Mouse (Mus musculus) v-Abl transformed pro-B cells (cell line): ENCODE results near the gene Fat3.

Source experiments
- in situ Hi-C, 2 experiments: fragments of 400-800 bp; cut with MboI; formaldehyde crosslinking; loops; one replicate each; pipeline ENCODE4 v1.15.1; 2025; ENCODE audit not compliant: unreplicated experiment in 2 of 2

The Fat3 gene

DNA sequence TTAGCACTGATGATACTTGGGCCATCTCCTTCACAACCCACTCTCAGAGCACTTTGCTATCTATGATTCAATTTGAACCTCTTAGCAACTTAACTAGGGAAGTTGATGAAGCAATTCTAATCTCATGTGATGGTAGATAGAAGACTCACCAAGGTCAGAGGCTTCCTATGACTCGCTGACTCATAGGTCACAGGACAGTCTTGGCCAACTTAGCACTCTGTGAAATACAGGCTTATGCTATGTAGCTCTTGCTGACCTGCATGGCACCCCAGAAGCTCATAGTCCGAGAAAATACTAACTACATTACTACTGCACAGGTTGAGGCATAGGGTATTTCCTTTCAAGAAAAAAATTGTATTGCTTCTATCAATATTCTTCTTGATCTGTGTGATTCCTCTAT is 454.4 kb downstream of the Fat3 start:
- in situ Hi-C loops, result no loop called here

DNA sequence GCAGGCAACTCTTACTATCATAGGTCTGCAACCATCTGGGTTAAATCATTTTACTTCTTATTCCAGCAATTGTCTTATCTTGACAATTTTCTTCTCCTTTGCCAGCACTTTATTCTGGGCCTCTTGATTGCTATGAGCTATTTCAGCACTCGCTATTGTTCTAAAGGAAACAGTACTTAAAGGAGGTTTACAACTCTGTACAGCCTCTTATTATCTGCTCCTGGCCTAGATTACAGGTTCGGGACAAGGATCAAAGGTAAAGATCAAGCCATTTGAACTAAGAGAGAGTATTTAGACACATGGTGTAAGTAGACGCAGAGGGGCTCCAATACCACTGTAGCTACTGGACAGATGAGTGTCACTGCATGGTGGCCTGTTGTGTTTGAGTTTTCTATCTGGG is 463.7 kb downstream of the Fat3 start:
- in situ Hi-C loops, result no loop called here

DNA sequence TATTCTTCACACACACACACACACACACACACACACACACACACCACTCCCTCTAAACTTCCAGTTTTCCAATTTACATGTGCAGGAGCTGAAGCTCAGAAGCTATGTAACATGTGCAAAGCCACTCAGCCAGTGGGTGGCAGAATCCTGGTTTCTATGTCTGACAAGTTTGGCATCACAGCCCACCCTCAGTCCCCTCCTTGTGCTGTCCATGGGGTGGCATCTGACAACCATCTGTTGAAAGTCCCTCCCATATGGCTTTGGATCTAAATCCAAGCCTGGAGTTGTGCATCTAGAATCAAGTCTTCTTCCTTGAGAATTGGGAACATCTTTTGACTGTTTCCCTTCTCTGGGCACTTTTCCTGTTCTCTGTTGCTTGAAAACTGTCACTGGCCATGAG is 464.7 kb downstream of the Fat3 start:
- in situ Hi-C loops, result no loop called here

DNA sequence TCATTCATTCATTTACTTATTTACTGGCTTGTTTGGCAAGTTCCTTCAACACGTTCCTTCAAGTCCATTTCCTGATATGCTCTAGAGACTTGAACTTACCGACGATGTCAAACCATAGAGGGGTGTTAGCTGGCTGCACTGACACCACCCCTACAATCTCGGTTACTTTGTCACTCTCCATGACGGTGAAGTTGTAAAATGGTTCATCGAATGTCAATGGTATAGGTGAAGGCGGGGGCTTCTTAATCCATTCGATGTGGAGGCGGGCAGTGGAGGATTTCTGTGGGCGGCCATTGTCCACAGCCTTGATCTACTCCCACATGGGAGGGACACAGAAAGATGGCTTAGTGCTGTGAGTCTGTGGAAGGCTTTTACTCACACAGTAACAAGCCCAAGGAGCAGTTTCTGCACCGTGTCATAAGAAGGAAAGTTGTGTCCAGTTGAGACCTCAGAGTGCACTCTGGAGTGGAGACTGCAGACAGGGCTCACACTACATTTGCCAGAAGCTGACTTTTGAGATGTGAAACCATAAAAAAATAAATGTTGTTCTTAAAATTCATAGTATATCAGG is 471.3 kb downstream of the Fat3 start:
- in situ Hi-C loops, result no loop called here

DNA sequence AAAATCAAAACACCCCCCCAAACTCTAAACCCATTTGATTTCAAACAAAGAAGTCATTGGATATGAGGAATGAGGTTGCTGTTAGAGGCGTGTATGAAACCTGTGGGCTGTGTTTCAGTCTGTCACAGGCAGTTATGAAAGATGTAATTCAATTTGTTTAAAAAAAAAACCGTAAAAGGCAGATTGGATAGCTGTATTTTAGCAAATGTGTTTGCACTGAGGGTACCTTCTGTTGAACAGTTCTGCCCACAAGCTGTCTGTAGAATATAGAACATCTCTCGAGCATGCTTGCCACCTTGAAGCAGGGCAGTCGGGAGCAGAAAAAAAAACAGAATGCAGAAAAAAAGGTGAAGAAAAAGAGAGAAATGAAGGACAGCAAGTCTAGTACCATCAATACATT is 472.0 kb downstream of the Fat3 start:
- in situ Hi-C loops, result no loop called here

DNA sequence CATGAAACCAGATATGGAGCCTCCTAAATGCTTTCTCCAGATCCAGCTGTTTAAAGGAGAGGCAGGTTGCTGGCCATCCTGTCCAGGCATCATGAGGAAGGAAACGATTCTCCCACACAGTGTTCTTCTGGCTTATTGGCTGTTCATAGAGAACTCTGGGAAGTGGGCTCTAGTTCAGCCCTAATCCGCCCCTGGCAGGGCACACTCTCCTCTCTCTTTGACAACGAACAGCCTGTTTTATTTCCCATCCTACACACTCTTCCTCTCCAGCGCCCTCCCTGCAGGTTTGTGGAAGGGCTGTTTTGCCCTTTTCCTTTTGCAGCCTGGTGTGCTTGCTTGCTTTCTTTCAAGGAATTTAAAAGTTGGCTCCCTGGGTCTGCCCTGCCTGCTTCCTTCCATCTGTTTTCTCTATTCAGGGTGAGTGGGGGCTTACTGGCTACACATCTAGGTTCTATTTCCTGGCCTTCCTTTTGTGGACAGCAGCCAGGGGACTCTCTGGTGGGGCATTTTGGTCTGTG is 472.6 kb downstream of the Fat3 start:
- in situ Hi-C loops, result no loop called here

DNA sequence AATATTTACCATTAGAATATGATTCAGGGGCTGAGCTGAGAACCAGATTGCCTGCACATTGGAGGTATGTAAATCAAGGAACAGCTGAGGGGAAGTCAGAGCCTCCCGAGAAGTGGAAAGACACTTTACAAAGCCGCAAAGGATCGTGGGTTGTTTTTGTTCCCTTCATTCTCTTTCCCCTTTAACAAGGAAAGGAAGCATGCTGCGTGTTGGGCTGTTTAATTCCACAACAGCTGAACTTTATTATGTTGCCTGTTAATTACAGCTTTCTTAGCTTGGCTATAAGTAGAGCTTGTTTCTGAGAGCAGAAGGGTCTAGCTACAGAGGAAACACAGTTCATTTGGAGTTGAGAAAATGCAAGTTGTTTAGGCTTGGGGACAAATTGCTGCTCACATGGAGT is 475.0 kb downstream of the Fat3 start:
- in situ Hi-C loops, result no loop called here

DNA sequence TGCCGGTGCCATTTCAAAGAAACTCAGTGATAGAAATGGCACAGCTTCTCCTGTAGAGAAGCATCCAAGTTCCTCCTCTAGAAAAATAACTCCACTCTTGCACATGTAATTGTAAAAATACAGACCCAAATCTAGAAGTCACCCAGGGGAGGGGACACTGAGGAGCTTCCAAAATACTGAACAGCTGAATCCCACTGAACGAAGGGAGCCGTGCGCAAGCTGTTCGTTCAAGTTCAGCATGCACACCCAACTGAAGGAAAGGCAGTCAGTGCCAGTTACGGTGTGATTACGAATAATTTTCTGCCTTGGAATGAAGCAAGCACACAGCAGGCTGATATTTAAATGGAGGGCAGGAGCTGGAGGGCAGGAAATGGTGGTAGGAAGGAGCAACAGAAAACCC is 476.4 kb downstream of the Fat3 start:
- in situ Hi-C loops, result no loop called here

DNA sequence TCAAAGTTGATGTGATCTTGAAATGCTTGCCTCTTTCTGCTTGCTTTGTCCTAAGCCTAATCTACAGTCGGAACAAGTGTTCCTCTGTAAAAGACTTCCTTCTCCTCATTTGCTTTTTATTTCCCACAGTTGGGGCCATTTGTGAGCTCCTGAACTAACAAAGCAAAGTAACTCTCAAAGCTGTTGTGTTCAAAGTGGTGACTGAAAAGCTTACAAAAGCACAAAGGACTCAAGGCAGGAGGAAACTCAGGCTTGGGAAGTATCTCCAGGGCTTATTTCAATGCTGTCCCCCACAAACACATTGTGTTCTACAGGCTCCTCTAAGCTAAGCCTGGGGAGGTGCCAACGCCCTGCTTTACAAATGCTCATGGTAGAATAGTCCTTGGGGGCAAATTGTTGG is 487.0 kb downstream of the Fat3 start:
- in situ Hi-C loops, result no loop called here

DNA sequence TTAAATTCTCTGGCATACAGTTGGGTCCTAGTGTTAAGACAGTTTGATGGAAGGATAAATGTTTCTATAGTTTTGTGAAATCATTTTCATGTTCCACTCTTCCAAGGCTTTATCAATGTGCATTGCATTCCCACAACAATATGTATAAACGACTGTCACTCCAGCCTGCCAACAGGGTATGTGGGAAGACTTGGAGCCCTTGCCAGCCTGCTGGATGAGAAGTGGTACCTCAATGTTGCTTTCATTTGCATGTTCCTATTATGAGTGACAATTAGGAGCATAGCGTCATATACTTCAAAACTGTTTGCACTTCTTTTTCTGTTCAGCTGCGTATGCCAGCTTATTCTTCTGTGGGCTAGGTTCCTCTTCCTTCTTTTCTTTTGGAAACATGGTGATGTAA is 489.7 kb downstream of the Fat3 start:
- in situ Hi-C loops, result no loop called here

DNA sequence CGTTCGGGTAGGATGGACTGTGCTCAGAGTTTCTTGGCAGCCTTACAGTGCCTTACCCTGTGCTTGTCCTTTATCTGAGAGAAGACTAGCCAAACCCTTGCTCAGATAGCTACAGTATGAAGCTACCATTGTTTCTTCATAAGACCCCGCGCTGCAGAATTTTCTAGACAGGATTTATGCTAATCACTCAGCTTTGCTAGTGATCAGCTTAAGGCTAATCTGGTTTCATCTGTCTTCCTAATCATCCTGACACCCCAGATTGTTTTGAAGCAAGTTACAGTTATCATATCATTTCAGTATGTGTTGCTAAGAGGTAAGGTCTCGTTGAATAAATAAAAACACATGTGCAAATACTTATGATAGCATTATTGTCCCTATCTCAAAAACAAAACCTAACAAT is 493.6 kb downstream of the Fat3 start:
- in situ Hi-C loops, result no loop called here

DNA sequence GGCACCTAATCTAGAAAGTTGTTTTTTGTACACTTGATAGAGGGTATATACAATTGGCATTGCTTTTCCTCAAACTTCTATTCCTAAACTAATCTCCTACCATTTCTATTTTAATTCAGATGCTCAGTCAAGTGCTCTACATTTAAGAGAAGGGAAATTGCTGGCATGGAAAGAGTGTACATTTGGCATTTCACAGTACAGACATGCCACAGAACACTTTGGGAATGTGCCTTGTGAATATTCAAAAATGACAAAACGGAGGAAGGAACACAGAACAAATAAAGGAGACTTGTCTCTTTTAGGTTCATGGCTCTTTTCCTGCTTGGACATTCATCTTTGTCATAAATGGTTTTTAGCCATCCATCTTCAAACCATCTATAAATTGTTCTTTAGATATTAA is 498.1 kb downstream of the Fat3 start:
- in situ Hi-C loops, result no loop called here

DNA sequence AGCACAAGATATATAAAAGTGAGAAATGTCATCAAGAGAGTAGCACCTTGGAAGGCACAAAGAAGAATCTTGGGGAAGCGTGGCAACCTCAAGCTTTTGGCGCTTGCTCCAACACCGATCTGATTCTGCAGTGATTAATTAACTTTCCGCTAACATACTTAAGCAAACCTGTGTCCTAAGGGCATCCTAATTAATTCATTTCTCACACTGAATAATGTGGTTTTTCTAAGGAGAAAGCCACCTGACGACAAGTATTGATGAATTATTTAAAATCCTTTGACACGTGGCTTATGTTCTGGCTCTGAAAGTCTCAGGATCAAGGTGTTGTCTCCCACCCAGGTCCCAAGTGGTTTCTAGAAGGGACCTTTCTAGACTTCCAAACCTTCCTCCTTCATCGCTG is 506.3 kb downstream of the Fat3 start:
- in situ Hi-C loops, result no loop called here

DNA sequence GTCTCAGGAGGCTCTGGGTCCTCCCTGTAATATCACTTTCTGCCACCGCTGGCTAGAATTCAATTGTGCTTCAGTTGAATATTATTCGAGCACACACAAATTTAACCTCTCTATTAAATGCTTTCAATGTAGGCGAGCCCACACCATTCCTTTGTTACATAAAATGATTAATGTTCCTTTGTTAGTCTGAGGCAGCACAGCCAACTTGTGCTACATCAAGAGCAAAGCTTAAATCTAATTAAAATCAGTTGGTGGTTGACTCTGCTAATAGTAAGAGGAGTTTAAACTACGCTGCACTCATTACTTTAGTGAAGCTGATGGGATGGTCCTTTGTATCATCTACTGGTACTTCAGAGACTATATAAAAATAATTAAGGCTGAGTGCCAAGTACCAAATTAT is 506.9 kb downstream of the Fat3 start:
- in situ Hi-C loops, result no loop called here

DNA sequence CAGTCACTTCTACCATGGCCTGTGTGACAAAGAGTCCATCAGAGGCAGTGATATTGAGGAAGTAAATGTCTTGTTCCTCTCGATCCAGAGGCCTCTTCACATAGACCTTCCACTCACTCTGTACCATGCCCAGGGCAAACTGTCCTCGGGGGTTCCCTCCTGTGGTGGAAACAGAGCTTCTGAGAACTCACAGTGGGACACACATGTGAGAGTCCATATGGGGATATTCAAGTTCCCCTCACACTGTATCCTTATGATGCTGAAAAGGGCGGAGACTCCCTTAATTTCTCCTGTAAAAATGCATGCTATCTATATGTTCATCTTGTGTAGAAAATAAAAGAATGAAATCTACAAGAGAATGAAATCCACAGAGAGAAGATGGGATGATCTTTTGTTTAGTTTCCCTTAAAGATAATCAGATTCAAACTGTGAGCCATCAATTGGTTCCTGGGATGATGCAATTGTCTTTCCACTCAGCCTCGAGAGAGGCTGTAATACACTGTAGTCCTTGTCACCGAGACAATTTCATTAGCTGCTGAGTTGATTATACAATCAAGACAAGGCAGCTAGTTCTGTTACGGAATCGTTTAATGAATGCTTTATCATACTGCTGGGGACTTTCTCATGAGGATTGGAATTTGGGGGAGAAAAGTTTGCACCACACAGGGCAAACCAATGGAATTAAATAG is 508.8 kb downstream of the Fat3 start:
- in situ Hi-C loops, result no loop called here

DNA sequence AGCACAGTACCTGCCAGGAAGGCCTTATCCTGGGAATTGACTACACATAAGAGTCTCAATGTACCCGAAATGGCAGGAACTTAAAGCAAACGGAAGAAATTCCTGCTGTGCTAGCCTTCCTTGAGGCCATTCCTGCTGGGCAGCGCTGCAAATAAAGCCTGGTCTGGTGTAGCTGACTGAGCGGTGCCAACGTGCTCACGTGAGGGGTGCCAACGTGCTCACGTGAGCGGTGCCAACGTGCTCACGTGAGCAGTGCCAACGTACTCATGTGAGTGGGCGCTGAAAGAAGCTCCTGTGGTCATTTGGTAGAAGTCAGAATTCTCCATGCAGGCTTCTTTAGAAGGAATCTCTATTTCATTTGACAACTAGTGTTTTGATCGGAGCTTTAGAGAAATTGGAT is 522.8 kb downstream of the Fat3 start:
- in situ Hi-C loops, result no loop called here

DNA sequence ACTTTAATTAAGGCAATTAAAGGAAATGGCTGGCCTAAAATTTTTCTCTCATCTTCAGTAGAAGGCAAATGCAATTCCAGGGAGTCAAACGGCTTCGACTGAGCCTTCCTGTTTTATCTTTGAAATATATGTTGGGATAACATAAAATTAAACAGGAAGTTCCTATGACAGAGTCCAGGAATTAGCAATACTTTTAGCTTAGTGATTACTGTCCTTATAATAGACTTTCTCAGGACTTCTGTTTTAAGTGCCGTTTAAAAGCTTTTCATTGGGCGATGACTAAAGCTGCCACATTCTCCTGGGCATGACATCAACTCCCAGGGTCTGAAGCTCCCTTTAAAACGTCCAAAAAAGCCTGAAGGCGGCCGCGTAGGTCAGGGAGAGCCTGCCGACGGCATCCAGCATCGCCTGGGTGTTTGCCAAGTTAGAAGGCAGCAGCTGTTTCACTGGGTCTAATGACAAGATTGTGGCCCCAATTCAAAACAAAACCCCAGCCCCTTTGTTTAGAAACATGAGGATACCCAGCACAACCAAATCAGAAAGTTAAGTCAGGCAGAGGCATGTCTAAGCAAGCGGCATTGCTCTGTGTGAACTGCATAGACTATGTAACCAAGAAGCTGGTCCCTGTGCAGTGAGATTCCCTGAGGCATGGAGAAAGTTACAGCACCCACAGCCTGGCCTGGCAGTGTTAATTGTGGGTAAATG is 524.0 kb downstream of the Fat3 start:
- in situ Hi-C loops, result no loop called here

DNA sequence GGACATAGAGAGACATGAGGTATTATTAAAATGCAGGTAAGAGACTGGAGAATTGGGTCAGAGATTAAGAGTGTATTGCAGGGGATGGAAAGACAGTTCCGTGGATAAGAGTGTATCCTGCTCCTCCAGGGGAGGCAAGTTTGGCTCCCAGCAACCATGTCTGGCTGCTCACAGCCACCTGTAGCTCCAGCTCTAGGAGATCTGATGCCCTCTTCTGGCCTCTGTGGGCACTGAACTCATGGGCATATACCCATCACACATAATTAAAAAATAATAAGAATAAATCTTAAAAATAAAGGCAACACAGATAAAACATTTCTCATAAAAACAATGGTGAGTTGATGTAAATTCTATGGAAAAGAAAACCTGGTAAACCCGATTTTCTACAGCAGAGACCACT is 525.1 kb downstream of the Fat3 start:
- in situ Hi-C loops, result no loop called here

DNA sequence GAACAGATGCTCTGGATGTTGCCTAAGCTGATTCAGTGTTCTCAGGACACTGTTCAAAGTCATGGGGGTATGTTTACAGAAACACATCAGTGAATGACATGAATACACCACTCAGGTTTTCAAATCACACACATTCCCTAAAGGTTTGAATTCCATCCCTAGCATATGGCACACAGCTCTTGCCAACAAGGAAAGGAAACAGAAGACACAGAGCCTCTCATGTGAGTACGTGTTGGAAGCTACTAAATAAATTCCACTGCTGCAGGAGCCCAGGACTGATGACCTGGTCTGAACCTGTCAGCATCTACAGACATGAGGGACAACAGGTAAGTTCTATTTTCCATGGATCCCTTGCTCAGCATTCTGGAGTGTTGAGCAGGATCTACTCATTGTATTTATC is 528.9 kb downstream of the Fat3 start:
- in situ Hi-C loops, result no loop called here

DNA sequence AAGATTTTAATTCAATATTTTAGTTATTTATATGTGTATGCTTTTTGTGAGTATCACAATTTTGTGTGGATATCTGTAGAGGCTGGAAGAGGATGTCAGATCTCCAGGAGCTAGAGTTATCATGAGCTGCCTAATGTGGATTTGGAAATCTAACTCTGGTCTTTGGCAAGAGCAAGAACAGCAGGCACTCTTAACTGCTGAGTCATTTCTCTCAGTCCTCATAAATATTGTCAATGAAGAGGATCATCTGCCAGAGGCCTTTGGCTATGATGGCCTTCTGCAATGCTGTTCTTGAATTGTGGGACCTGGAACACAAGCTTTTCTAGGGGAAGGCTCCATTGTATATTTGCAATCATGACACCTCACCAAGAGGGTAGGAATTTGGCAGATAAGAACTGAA is 529.7 kb downstream of the Fat3 start:
- in situ Hi-C loops, result no loop called here

DNA sequence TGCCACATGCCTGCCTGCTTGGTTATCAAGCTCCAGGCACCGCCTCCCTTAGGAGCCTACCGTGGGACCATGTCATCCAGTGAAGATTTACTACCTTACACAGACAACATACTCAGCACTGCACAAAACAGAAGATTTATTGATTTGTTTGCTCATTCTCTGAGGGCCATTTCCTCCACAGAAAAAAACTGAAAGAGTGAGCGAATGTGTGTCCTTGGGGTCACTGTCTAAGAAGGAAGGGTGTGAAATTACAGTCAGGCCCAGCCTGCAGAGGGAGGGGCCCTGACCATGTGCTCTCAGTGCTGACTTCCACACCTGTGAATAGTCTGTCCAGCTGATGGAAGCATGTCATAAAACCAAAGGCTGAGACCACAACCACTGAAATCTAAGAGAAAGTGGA is 536.9 kb downstream of the Fat3 start:
- in situ Hi-C loops, result no loop called here

DNA sequence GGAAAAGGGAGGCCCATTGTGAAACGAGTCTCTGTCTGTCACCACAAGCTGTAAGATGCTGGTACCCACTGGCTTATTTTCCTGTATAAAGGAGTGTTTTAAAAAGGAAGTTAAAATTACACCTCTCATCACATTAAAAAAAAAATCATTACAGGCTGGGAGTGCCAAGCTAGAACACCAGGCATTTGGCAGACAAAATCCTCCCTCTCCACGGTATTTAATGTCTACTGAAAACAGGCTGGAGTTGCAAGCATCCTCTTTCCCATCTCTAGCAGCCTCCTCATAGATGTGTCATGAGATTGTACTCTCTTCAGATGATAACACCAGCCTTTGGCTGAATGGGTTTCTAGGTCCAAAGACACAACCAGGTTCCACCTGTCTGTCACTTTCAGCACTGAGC is 538.2 kb downstream of the Fat3 start:
- in situ Hi-C loops, result no loop called here
